Mouse (Mus musculus): ENCODE measurements around the gene Myh7b. TPM values are rescaled to one million over a fixed set of nuclear protein-coding genes. Genes with fewer than 3 reads are reported as not detected.

The Myh7b gene
- polyA plus RNA-seq (2015; fragmentation: Nextera tagmentation; extraction: Ambion mirVana), result 2.7 and 2.8 TPM in 2 replicates

GRCm38 (mm10) chr2:155610978-155611377, at the start of gene Myh7b:
Gene Myh7b (plus strand): TSS chr2:155611212.
- Histone ChIP-seq H3K36me3 (ENCODE audit: control insufficient read depth, insufficient read depth) (no peaks in the 10 kb centered on the region), H3K4me2 (replicated peaks; ENCODE audit: low read depth) (no peak within 1 kb of the TSS), H3K4me1 (replicated peaks; ENCODE audit: control insufficient read depth, insufficient read depth, low read length) (peaks cover 6% of the 10 kb centered on the region; the same call in 1 of the 2 replicates), H3K9ac (ENCODE audit: low read depth, low read length) (no peak within 1 kb of the TSS), H3K4me3 (ENCODE audit: low read depth, low read length) (no peak within 1 kb of the TSS), H3K27ac (ENCODE audit: low read depth, low read length) (no peak within 1 kb of the TSS), H3K9me3 (ENCODE audit: control insufficient read depth) (no peaks in the 10 kb centered on the region), H3K27me3 (replicated peaks; ENCODE audit: control insufficient read depth, insufficient read depth, low read length) (no peaks in the 10 kb centered on the region)
- no peak for TF ChIP-seq CTCF (IDR thresholded peaks at IDR 0.05; ENCODE audit: low read depth)
- WGBS, result 39% methylated on average over 4 of the region's 4 CpGs
- ATAC-seq, result no peak

GRCm38 (mm10) chr2:155562209-155562608, 48.8 kb upstream of the Myh7b start:
- no peak for TF ChIP-seq CTCF (IDR thresholded peaks at IDR 0.05; ENCODE audit: low read depth)
- Histone ChIP-seq H3K36me3 (ENCODE audit: control insufficient read depth, insufficient read depth) (peaks cover 62% of the 10 kb centered on the region), H3K4me1 (replicated peaks; ENCODE audit: control insufficient read depth, insufficient read depth, low read length) (no peaks in the 10 kb centered on the region), H3K9me3 (ENCODE audit: control insufficient read depth) (no peaks in the 10 kb centered on the region), H3K27ac (ENCODE audit: low read depth, low read length) (no peak overlapping the region), H3K9ac (ENCODE audit: low read depth, low read length) (no peak overlapping the region), H3K27me3 (replicated peaks; ENCODE audit: control insufficient read depth, insufficient read depth, low read length) (no peaks in the 10 kb centered on the region), H3K4me2 (replicated peaks; ENCODE audit: low read depth) (no peak overlapping the region), H3K4me3 (ENCODE audit: low read depth, low read length) (no peak overlapping the region)
- ATAC-seq, result no peak
- 36% methylated on average over 1 of the region's 1 CpGs for WGBS

- 77% methylated on average over 4 of the region's 4 CpGs for WGBS
- H3K4me1 ChIP-seq (replicated peaks; ENCODE audit: control insufficient read depth, insufficient read depth, low read length), result no peaks in the 10 kb centered on the region
- H3K9ac ChIP-seq (ENCODE audit: low read depth, low read length), result no peak overlapping the region
- no peak overlapping the region for H3K27ac ChIP-seq (ENCODE audit: low read depth, low read length)
- no peak for ATAC-seq
- H3K27me3 ChIP-seq (replicated peaks; ENCODE audit: control insufficient read depth, insufficient read depth, low read length), result no peaks in the 10 kb centered on the region
- no peak overlapping the region for H3K4me3 ChIP-seq (ENCODE audit: low read depth, low read length)
- H3K36me3 ChIP-seq (ENCODE audit: control insufficient read depth, insufficient read depth), result peaks cover 69% of the 10 kb centered on the region
- H3K9me3 ChIP-seq (ENCODE audit: control insufficient read depth), result no peaks in the 10 kb centered on the region
- no peak for TF ChIP-seq CTCF (IDR thresholded peaks at IDR 0.05; ENCODE audit: low read depth)
- H3K4me2 ChIP-seq (replicated peaks; ENCODE audit: low read depth), result no peak overlapping the region
These were observed 48.1 kb upstream of the Myh7b start for GRCm38 (mm10) chr2:155562934-155563333.

- Histone ChIP-seq H3K9me3 (ENCODE audit: control insufficient read depth) (no peaks in the 10 kb centered on the region), H3K4me2 (replicated peaks; ENCODE audit: low read depth) (no peak overlapping the region), H3K9ac (ENCODE audit: low read depth, low read length) (no peak overlapping the region), H3K27ac (ENCODE audit: low read depth, low read length) (no peak overlapping the region), H3K4me1 (replicated peaks; ENCODE audit: control insufficient read depth, insufficient read depth, low read length) (0 out of 2 replicates have a peak, but pooled peaks cover 3% of the 10 kb centered on the region), H3K27me3 (replicated peaks; ENCODE audit: control insufficient read depth, insufficient read depth, low read length) (no peaks in the 10 kb centered on the region), H3K4me3 (ENCODE audit: low read depth, low read length) (no peak overlapping the region), H3K36me3 (ENCODE audit: control insufficient read depth, insufficient read depth) (peaks cover 65% of the 10 kb centered on the region)
- no peak for TF ChIP-seq CTCF (IDR thresholded peaks at IDR 0.05; ENCODE audit: low read depth)
- no peak for ATAC-seq
- WGBS, result 91% methylated on average over 5 of the region's 5 CpGs
These were observed 43.3 kb upstream of the Myh7b start for GRCm38 (mm10) chr2:155567751-155568150.

GRCm38 (mm10) chr2:155569223-155569807, 41.7 kb upstream of the Myh7b start:
- H3K9me3 ChIP-seq (ENCODE audit: control insufficient read depth), result no peaks in the 10 kb centered on the region
- peaks cover 60% of the 10 kb centered on the region for H3K36me3 ChIP-seq (ENCODE audit: control insufficient read depth, insufficient read depth)
- H3K9ac ChIP-seq (ENCODE audit: low read depth, low read length), result no peak overlapping the region
- TF ChIP-seq CTCF (IDR thresholded peaks at IDR 0.05; ENCODE audit: low read depth), result no peak
- no peaks in the 10 kb centered on the region for H3K27me3 ChIP-seq (replicated peaks; ENCODE audit: control insufficient read depth, insufficient read depth, low read length)
- no peak overlapping the region for H3K4me3 ChIP-seq (ENCODE audit: low read depth, low read length)
- peak; percentile 75 for ATAC-seq
- 35% methylated on average over 3 of the region's 3 CpGs for WGBS
- 0 out of 2 replicates have a peak, but pooled peaks cover 3% of the 10 kb centered on the region for H3K4me1 ChIP-seq (replicated peaks; ENCODE audit: control insufficient read depth, insufficient read depth, low read length)
- H3K27ac ChIP-seq (ENCODE audit: low read depth, low read length), result peak overlapping the region; percentile 17; the same call in 1 of the 2 replicates
- no peak overlapping the region for H3K4me2 ChIP-seq (replicated peaks; ENCODE audit: low read depth)

GRCm38 (mm10) chr2:155573001-155573400, 38.0 kb upstream of the Myh7b start:
- no peak overlapping the region for H3K4me2 ChIP-seq (replicated peaks; ENCODE audit: low read depth)
- no peak overlapping the region for H3K27ac ChIP-seq (ENCODE audit: low read depth, low read length)
- H3K27me3 ChIP-seq (replicated peaks; ENCODE audit: control insufficient read depth, insufficient read depth, low read length), result no peaks in the 10 kb centered on the region
- H3K4me3 ChIP-seq (ENCODE audit: low read depth, low read length), result no peak overlapping the region
- 0 out of 2 replicates have a peak, but pooled peaks cover 3% of the 10 kb centered on the region for H3K4me1 ChIP-seq (replicated peaks; ENCODE audit: control insufficient read depth, insufficient read depth, low read length)
- TF ChIP-seq CTCF (IDR thresholded peaks at IDR 0.05; ENCODE audit: low read depth), result no peak
- WGBS, result 76% methylated on average over 9 of the region's 9 CpGs
- H3K9ac ChIP-seq (ENCODE audit: low read depth, low read length), result no peak overlapping the region
- H3K36me3 ChIP-seq (ENCODE audit: control insufficient read depth, insufficient read depth), result peaks cover 45% of the 10 kb centered on the region
- no peak for ATAC-seq
- no peaks in the 10 kb centered on the region for H3K9me3 ChIP-seq (ENCODE audit: control insufficient read depth)

Data from intestine, postnatal 0 days (tissue).